Mouse (Mus musculus): Measurements from ENCODE around the gene Cry2.

Gene Cry2

DNA sequence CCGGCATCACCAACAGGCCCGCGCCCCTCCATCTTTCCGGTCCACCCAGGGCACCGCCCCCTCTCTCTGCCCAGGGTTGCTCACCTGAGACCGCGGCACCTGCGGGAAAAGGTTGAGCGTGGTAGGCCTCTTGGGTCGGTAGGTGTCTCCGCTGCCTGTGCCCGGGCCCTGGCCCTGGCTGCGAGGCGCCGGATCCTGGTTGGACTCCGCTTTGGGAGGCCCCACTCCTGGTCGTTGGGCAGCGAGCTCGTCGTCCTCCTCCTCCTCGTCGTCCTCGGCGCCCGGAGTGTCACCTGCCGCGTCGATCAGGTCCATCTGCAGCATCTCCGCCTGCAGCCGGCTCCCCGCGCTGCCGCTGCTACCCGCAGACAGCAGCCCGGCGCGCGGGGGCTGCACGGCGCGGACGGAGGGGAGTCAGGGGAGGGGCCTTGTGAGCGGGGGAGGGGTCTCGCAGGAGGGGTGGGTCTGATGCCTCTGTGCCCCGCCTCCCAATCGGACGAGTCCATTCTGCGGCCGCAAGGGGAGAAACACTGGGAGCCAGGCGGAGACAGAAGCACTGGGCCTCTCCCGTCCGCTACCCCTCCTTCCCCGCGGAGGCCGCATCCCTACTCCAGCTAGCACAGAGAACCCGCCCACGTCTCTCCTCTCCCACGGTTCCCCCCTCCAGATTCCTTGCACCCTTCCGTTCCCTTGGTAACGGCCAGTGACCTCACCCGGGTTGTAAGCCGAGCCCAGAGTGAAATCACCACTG is 44.8 kb downstream of the Cry2 start:
- peak; percentile 85 to 92 for DNase-seq (ENCODE audit: low spot score in 2 of 2)

DNA sequence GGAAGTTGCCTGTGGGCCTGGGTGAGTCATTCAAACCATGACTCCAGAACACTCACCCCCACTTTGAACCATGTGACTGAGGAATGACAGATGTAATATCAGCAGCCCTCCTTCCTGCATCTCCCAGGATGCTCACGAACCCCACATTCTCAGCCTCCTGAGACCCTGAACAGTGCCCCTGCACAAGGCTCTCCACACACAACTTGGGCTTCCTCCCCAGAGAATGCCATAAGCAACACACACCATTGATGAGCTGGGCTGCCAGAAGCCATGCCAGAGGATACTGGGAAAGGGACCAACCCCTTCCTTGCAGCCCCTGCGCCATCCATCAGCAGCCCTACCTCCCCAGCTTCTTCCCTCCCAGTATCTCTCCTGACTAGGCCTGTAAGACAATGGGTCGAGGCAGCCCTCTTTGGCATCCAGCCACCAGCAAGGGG is 45.7 kb downstream of the Cry2 start:
- no peak for DNase-seq (ENCODE audit: low spot score in 2 of 2)

DNA sequence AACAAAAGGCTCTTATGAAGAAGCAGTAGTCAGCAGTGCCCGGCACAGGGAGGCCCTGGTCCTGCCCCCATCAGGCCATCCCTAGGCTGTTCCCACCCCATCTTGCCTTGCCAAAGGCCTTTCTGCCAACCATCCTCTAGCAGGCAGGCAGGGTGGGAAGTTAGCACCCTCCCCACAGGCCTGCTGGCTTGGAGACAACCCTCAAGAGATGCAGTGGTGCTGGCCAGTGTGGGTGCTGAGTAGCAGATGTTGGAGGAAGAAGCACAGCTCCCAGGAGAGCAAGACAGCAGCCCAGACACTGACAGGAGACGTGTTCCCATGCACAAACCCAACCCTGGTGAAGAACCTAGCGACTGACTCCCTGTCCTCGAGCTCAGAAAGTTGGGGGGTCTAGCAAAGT is 46.2 kb downstream of the Cry2 start:
- no peak for DNase-seq (ENCODE audit: low spot score in 2 of 2)

DNA sequence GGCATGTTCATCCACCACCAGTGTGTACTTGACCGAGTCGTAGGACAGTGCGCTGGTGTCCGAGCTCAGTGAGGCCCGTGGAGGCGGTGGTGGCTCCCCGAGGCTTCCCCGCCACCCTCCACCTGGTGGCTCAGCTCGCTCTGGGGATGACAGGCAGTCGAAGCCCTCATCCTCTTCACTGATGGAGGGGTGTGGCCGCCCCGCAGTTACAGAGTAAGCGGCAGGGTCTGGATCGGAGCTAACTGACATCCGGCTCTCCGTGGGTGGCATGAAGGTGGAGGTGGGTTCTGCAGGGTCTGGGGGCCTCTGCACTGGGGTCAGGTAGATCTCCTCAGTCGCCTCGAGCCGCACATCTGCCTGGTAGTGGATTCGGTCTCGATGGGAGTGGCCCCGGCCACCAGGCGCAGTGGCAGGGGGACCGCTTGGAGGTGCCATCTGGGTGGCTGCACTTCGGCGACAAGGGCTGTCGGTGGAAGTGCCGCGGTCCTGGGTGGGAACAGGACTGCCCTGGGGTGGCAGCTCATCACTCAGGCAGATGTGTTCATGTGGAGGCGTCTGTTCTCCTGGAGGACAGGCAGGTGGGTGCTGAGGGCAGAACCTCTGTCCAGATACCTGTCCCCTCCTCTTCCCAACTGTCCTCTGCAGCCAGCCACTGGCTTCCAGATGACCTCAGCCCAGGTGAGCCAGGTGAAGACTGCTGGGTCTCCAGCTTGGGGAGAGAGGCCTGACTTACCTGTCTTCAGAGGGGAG is 46.8 kb downstream of the Cry2 start:
- DNase-seq (ENCODE audit: low spot score in 2 of 2), result no peak

DNA sequence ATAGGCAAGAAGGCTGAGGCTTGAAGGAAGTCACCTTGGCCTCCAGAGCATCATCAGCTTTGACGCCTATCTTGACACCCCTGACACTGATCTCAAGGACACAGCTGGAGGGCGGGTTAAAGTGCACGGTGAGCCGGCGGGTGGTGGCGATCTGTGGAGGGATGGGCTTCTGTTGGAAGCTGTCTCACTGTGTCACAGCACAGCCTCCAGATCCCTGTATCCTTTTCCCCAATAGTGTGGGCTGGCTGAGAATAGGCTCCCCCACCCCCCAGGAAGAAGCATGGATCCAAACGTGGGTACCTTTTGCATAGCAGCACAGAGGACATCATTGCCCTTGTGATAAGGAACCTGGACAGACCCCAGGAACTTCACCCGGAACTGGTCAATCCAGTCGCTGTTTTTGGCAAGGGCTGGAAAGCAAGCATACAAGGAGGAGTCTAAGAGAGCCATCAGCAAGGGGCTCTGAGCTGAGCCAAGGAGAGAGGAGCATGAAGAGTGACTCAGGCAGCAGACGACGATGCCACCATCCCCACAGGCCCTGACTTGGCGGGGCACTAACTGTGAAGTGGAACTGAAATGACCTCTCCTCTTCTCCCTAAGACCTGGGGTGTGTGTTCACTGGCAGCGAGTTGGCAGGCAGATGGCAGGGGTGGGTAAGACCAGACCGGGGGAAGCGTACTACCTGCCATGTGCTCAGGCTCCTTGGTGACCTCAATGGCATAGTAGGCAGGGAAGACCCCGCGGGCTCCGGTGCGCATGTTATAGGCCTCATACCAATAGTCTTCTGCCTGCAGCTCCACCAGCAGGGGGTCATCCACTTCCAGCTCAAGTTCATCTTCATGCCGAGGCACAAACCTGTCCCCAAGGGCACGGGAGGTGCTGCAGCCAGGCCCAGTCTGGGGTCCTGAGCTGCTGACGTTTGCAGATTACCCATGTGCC is 48.5 kb downstream of the Cry2 start:
- DNase-seq (ENCODE audit: low spot score in 2 of 2), result no peak

DNA sequence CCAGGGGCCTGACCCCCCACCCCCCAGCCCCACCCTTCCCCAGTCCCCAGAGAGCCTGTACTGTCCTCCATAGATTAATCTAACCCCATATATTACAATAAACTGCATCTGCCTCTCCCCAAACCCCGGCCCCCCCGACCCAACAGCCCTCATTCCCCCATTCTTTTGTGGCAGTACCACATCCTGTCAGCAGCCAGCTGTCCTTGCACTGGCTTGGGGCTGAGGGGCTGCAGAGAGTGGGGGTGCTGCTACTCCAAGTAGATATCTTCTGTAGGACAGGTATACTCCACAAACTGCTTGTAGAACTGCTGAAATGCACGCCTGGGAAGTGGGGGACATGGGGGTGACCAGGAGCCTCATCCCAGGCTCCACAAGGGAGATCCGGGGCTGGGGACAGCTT is 49.7 kb downstream of the Cry2 start:
- DNase-seq (ENCODE audit: low spot score in 2 of 2), result no peak

DNA sequence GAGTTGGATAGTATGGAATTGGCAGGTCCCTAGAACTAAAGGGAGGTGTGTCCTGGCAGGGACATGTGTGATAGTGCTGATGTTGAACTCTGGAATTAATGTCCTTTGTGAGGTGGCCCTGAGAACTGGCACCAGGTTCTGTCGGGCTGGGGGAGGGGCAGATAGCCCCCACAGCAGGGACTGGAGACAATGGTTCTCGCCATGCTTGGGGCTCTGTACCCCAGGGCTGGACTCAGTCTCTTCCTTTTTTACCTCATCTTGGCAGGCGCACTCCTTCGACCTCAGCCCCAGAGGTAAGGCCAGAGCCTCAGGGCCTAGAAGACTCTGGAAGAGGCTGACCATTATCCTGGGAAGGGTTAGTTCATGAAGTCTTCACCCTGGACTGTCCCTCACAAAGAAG is 51.1 kb downstream of the Cry2 start:
- DNase-seq (ENCODE audit: low spot score in 2 of 2), result no peak

DNA sequence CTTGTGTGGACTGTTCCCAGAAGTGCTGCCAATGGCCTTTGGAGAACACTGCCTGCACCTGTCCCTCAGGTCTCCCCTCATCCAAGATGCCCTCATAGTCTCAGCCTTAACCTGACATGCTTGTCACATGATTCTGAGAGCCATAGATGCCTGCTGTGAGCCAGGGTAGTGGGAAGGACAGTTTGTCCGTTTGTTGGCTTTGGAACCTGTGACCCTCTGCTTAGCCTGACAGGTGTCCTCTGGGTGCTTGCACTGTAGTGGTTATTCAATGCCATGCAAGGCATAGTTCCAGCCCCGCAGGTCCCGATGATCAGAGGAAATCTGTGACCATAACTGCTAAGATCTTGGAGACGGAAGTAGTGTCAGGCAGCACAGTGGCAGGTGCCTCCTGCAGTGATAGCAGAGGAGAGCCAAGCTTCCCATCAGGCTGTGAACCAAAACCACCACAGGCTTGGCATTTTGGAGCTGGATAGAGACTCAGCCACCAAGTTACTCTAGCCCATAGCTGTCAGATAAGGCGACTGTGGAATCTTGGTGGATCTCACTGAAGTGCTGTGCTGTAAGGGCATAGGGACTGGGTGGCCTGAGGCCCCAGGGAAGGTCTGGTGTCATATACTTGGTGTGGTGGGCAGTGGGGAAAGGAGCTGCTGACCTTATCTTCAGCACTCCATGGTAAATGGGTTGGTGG is 51.8 kb downstream of the Cry2 start, which contains the start of gene 1700029I15Rik:
TSS of gene 1700029I15Rik (plus strand) at position 638 of the 688 bp plus-strand sequence.
- DNase-seq (ENCODE audit: low spot score in 2 of 2), result no peak

DNA sequence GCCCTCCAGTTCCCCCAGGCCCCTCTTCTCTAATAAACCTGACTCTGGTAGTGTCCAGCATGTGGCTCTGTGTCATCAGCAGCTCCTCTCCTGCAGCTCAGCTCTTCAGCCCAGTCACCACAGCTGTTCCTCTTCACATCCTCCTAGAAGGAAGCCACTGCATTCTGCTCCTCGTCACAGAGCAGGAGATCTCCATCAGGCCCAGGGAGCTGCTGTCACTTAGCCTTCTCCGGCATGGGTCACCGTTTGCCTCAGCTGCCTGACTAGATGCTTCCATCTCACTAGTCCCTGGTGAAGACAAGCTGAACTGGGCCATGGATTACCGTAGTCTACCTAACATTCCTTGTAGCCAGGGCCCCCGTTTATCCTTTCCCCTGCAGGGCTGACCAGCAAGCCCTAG is 52.7 kb downstream of the Cry2 start:
- no peak for DNase-seq (ENCODE audit: low spot score in 2 of 2)

DNA sequence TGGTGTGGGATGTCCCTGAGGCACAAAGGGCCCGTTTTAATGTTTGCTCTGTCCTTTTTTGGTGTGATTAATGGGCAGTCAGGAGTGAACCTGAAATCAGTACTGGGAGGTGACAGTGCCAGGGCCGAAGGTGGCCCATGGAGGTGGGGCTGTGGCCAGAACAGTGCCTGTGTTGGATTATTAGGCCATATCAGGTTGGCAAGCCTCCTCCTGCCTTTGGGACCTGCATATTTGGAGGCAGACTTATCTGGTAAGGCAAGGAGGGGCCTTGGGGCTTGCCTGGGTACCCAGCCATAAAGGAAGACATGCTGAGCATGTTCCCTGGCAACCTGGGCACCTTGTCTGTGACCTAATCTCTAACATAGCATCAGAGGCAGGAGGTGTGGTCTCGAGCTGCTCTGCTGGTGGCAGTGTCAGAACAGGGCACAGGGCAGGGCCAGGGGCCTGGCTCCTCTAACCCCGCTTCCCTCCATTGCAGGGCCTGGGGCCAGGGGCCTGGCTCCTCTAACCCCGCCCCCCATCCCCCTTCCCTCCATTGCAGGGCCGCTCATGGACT is 53.3 kb downstream of the Cry2 start:
- DNase-seq (ENCODE audit: low spot score in 2 of 2), result no peak

DNA sequence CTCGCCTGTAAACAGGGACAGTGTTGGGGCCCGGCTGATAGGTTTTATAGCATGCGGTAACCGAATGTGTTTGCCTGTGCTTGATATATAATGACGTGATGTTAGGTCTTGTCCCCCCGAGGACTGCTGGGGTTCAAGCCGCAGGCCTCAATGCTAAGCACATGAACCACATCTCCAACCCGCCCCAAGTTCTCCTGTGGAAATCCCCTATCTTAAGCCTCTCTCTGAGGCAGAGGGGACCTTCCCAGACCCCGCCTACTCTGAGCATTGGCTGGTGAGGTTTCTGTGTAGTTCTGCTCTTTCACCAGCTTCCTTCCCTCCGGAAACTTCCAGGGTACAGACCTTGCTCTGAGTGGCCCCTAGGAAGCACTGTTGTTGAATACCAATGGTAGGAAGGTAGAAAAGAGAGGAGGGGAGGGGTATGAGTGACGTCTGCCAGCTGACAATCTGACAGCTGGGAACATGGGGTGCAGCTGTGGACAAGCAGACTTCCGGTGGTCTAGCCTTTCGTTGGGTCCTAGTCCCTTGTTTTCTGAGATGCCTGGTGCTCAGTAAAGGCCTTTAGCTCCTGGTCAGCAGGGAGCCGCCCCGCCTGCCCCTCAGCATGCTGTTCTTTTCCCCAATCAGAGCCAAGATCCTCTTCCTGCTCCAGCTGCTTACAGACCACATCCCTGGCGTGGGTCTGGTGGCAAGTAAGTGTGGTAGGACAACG is 53.9 kb downstream of the Cry2 start:
- DNase-seq (ENCODE audit: low spot score in 2 of 2), result no peak

DNA sequence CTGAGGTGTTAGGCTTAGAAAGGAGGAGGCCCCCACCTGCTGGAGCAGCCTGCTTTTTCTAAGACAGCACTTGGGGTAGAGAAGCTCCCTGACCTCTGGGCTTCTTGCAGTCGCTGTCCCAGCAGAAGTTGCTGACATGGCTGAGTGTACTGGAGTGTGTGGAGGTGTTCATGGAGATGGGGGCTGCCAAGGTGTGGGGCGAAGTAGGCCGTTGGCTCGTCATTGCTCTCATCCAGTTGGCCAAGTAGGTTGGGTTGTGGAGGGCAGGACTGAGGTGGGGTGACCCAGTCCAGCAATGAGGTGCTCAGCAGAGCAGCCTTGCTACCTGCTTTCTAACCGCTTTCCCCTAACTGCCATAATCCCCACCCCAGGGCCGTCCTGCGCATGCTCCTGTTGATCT is 56.5 kb downstream of the Cry2 start:
- DNase-seq (ENCODE audit: low spot score in 2 of 2), result no peak

DNA sequence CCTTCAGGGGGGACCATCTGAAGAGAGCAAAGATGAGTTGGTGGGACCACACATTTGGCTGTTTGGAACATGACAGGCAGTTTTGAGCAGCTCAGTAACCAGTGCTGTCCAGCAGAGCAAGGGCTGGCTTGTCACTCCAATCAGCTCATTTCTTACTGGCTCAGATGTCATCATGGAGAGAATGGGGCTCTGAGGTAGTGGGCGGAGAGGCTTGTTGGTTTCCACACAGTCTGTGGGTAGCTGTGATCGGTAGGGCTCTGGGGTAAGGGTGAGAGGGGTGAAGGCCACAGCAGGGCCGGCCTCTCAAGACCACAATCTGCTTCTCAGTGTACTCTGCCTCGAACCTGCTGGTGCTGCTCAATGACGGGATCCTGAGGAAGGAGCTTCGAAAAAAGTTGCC is 57.5 kb downstream of the Cry2 start:
- DNase-seq (ENCODE audit: low spot score in 2 of 2), result peak in 1 of 2 experiments; percentile 6

DNA sequence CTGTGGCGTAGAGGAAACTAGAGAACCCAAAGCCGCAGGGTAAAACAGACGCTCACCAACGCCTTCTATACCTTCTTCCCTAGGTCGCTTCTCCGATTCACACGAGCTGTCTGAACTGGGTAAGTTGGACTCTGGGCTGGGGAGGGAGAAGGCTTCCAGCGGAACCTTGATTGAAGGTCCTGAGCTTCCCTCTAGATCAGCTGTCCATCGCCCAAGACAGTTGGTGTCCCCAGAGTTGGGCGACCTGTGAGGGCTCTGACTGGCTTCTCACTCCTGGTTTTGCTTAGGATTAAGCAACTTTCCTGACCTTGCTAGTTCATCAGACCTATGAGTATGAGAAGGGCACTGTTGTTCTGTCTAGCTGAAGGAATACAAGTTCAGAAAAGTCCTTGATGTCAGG is 58.1 kb downstream of the Cry2 start:
- no peak for DNase-seq (ENCODE audit: low spot score in 2 of 2)

DNA sequence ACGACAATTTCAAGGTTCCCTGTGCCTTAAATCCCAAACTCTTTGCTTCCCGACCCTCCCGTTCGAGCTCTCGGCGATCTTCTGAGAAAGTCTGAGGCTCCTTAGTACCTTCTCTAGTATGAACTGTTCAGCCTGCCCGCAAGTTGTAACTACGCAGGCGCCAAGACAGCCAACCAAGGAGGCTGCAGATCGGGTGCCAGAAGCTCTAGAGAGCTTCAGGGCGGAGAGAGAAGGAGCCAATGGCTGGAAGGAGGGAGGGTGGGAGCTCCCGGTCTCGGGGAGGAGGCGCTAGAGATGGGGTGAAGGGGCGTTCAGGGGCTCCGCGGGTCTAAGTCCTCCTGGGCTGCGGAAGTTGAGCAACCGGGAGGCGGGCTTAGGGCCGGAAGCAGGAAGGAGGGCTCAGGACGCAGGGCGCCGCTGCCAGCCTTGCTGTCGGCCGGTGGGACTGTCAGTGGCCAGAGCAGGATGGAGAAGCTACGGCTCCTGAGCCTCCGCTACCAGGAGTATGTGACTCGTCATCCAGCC is 58.7 kb downstream of the Cry2 start:
- peak; percentile 91 to 97 for DNase-seq (ENCODE audit: low spot score in 2 of 2)

DNA sequence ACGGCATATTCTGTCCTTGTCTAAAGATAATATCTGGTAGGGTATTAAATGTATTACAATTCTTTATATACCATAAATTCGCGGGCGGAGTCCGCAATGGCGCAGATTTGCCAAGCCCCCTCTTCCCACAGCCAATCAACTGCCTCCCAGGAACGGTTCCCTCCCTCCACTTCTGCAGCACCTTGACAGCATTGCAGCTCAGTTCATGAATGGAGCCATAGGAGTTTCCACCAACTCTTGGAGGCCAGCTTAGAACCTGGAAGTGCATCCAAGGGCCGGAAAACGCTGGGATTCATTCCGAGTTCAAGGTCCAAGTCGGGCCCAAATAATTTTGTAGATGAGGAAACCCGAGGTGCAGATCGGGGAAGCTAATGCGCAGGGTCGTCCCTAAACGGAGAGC is 59.3 kb downstream of the Cry2 start, which contains the start of the genes Pex16 and Large2:
TSS of gene Pex16 (plus strand) at position 163 of the 400 bp plus-strand sequence.
TSS of gene Large2 (minus strand) at position 356 of the 400 bp plus-strand sequence.
- DNase-seq (ENCODE audit: low spot score in 2 of 2), result no peak

DNA sequence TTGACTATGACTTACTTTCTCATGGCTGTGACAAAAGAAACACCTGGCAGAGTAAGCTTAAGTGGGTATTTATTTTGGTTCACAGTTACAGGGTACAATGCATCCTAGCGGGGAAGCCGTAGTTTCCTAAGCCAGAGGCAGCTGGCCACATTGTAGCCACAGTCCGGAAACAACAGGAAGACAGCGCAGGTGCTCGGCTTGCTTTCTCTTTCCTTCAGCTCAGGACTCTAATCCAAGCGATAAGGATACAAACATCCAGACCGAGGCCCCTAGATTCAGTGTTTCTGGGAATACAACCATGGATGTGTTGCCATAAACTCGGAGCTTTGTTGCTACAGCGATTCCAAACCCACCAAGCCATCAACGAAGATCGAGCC is 60.4 kb downstream of the Cry2 start:
- no peak for DNase-seq (ENCODE audit: low spot score in 2 of 2)

DNA sequence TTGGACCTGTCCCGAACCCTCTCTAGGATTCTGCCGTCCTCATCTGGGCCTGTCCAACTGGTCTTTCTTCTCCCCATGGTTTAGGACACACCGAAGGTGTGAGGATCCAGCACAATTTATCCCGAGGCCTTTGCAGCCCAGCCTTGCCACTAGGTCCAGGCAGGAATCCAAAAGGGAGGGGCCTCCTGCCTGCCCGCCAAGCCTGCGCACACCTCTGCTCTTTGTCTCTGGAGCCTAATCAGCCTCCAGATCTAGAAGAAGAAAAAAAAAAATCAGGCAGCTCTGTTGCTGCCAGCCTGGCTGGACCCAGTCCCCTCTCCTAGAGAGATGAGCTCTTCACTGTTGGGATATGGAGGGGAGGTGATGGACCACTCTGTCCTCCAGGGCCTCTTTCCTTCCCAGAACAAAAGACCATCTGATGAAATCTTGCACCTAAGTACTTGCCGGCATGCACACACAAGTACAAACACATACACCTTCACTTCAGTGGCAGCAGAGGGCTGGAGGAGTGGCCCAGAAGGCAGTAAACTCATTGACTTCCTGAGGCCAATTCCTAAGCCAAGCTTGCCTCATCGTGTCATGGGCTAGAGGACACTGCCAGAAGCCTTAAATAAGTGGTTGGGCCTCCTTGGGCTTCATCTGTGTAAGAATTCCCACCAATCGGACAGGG is 60.9 kb downstream of the Cry2 start:
- DNase-seq (ENCODE audit: low spot score in 2 of 2), result no peak

DNA sequence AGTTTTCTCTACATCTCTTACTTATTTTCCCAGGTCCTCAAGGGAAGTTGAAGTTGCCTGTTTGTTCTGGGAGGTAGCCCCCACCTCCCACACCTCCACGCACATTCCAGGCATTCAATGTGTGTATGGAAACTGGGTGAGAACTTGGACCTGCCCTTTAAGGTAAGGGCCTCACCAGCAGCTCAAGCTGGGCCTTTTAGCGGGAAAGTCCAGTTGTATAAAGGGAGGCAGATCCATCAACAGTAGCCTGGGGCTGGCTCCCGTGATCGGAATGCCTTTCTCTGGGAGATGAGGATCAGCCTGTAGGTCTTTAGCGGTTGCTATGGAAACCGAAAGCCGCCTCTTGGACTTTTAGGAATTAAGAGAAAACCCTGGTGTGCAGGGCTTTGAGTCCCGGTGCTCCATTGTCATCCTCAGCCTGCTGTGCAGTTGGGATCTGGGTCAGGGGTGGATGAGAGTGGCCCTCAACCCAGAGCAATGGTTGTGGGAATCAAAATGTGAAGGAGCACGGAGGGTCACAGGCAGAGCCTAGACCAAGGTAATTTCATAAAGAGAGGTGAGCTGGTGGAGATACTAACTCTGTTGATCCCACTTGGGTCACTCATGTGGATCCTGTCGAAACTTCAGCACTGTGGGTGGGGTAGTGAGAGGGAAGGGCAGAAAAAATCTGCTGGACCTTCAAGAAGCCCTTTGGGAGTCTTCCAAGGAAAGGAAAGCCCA is 61.7 kb downstream of the Cry2 start:
- no peak for DNase-seq (ENCODE audit: low spot score in 2 of 2)
